Mouse (Mus musculus) cerebellum, adult 11 months (tissue): Measurements from ENCODE around the gene Ano2.

Experiments
- DNase-seq: peaks from one replicate; pipeline ENCODE4 v3.0.0; 2022

The Ano2 gene

GRCm38 (mm10) chr6:125690057-125690703 is at the start of gene Ano2:
Ano2 (plus strand) TSS chr6:125690419.
- no peak for DNase-seq

GRCm38 (mm10) chr6:125640486-125640885 is 49.7 kb upstream of the Ano2 start:
- no peak for DNase-seq

- DNase-seq, result no peak
These were observed 49.1 kb upstream of the Ano2 start for GRCm38 (mm10) chr6:125641146-125641545.

GRCm38 (mm10) chr6:125648964-125649363 is 41.3 kb upstream of the Ano2 start:
- no peak for DNase-seq

- DNase-seq, result no peak
These were observed 38.9 kb upstream of the Ano2 start for GRCm38 (mm10) chr6:125651335-125651734.

- no peak for DNase-seq
These were observed 36.8 kb upstream of the Ano2 start for GRCm38 (mm10) chr6:125653416-125653815.

GRCm38 (mm10) chr6:125656921-125657320 is 33.3 kb upstream of the Ano2 start:
- DNase-seq, result peak; percentile 4

- no peak for DNase-seq
These were observed 32.3 kb upstream of the Ano2 start for GRCm38 (mm10) chr6:125657966-125658365.

GRCm38 (mm10) chr6:125661106-125661877 is 28.9 kb upstream of the Ano2 start:
- DNase-seq, result peak; percentile 22

GRCm38 (mm10) chr6:125663906-125664305 is 26.3 kb upstream of the Ano2 start:
- DNase-seq, result no peak

- no peak for DNase-seq
These were observed 18.4 kb upstream of the Ano2 start for GRCm38 (mm10) chr6:125671835-125672234.

GRCm38 (mm10) chr6:125678492-125678891 is 11.7 kb upstream of the Ano2 start:
- DNase-seq, result no peak

GRCm38 (mm10) chr6:125680613-125681012 is 9.6 kb upstream of the Ano2 start:
- no peak for DNase-seq

GRCm38 (mm10) chr6:125685420-125685819 is 4.8 kb upstream of the Ano2 start:
- DNase-seq, result no peak

GRCm38 (mm10) chr6:125687986-125688385 is 2.2 kb upstream of the Ano2 start:
- no peak for DNase-seq

GRCm38 (mm10) chr6:125701146-125701545 is 10.9 kb downstream of the Ano2 start:
- no peak for DNase-seq

GRCm38 (mm10) chr6:125711261-125711660 is 21.0 kb downstream of the Ano2 start:
- DNase-seq, result no peak

- DNase-seq, result no peak
These were observed 36.2 kb downstream of the Ano2 start for GRCm38 (mm10) chr6:125726408-125726807.

GRCm38 (mm10) chr6:125727484-125727911 is 37.3 kb downstream of the Ano2 start:
- no peak for DNase-seq

GRCm38 (mm10) chr6:125729471-125729870 is 39.3 kb downstream of the Ano2 start:
- DNase-seq, result no peak

- DNase-seq, result no peak
These were observed 39.8 kb downstream of the Ano2 start for GRCm38 (mm10) chr6:125729986-125730535.

GRCm38 (mm10) chr6:125737511-125738285 is 47.5 kb downstream of the Ano2 start:
- no peak for DNase-seq
